Mouse (Mus musculus): Measurements from ENCODE around the gene Cst9.

Gene Cst9

GRCm38 (mm10) chr2:148877016-148877770 lies 42.2 kb downstream of the Cst9 start:
- intact Hi-C loops (cut with DNase I), result no loop called here

GRCm38 (mm10) chr2:148878641-148879130 lies 43.7 kb downstream of the Cst9 start:
- intact Hi-C loops (cut with DNase I), result no loop called here

DNA sequence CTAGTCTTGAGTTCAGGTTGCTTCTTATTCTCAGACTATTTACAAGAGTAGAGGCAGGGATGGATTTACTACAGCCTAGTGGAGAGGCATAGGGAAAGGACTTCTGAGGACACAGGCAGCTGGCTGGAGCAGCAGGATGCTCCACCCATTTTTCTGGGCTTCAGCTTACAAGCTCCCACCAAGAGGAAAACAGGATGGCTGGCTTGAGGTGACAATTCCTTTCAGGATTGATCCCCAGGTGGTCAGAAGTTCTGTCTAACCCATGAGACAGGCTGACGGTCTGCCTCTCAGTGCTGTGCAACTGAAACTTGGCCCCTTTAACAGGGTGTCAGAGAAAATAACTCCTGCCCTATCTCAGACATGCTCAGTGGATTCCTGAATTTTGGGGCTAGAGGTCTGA lies 44.3 kb downstream of the Cst9 start:
- intact Hi-C loops (cut with DNase I), result no loop called here

DNA sequence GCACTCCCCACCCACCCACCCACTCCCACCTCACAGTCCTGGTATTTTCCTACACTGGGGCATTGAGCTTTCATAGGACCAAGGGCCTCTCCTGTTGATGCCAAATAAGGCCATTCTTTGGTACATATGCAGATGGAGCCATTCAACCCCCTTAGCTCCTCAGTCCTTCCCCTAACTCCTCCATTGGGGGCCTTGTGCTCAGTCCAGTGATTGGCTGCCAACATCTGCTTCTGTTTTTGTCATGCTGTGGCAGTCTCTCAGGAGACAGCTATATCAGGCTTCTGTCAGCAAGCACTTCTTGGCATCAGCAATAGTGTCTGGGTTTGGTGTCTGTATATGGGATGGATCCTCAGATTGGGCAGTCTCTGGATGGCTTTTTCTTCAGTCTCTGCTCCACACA lies 49.8 kb downstream of the Cst9 start:
- intact Hi-C loops (cut with DNase I), result no loop called here

Measured in adrenal gland (tissue).